Mouse (Mus musculus): ENCODE results near the gene Sugp2. TPM values are rescaled to one million over a fixed set of nuclear protein-coding genes. Genes with fewer than 3 reads are reported as not detected.

Sugp2 gene
- polyA plus RNA-seq, 1 experiment from 2014 or later = 30.9 TPM

- Histone ChIP-seq H3K9me3 (ENCODE audit: control insufficient read depth, low read length) (no peaks in the 10 kb centered on the region), H3K4me2 (ENCODE audit: low read depth, low read length) (peak overlapping the region; percentile 94), H3K27me3 (ENCODE audit: control insufficient read depth, insufficient read depth, low read depth, low read length) (no peaks in the 10 kb centered on the region), H3K4me1 (replicated peaks; ENCODE audit: control insufficient read depth, insufficient read depth, low read length) (peaks cover 13% of the 10 kb centered on the region), H3K9ac (ENCODE audit: low read length) (peak overlapping the region; percentile 90), H3K27ac (ENCODE audit: low read length) (no peak overlapping the region; the same call in 1 of the 2 replicates), H3K36me3 (ENCODE audit: control insufficient read depth, insufficient read depth, low read length) (peaks cover 19% of the 10 kb centered on the region), H3K4me3 (ENCODE audit: low read length) (peak overlapping the region; percentile 74)
- WGBS = 5% methylated on average over 13 of the region's 13 CpGs
- no peak for ATAC-seq (ENCODE audit: low read depth)
Measured at GRCm38 (mm10) chr8:70233606-70234005, 420 bp upstream of the Sugp2 start.

- under 1% methylated on average over 15 of the region's 15 CpGs for WGBS
- ATAC-seq (ENCODE audit: low read depth) = no peak
- H3K4me3 ChIP-seq (ENCODE audit: low read length) = peak overlapping the region; percentile 74
- no peaks in the 10 kb centered on the region for H3K27me3 ChIP-seq (ENCODE audit: control insufficient read depth, insufficient read depth, low read depth, low read length)
- peaks cover 18% of the 10 kb centered on the region for H3K36me3 ChIP-seq (ENCODE audit: control insufficient read depth, insufficient read depth, low read length)
- peak overlapping the region; percentile 90 for H3K9ac ChIP-seq (ENCODE audit: low read length)
- H3K27ac ChIP-seq (ENCODE audit: low read length) = peak overlapping the region; percentile 96
- peaks cover 13% of the 10 kb centered on the region for H3K4me1 ChIP-seq (replicated peaks; ENCODE audit: control insufficient read depth, insufficient read depth, low read length)
- H3K9me3 ChIP-seq (ENCODE audit: control insufficient read depth, low read length) = no peaks in the 10 kb centered on the region
- H3K4me2 ChIP-seq (ENCODE audit: low read depth, low read length) = peak overlapping the region; percentile 69
Measured at GRCm38 (mm10) chr8:70234781-70235128, 729 bp downstream of the Sugp2 start.

DNA sequence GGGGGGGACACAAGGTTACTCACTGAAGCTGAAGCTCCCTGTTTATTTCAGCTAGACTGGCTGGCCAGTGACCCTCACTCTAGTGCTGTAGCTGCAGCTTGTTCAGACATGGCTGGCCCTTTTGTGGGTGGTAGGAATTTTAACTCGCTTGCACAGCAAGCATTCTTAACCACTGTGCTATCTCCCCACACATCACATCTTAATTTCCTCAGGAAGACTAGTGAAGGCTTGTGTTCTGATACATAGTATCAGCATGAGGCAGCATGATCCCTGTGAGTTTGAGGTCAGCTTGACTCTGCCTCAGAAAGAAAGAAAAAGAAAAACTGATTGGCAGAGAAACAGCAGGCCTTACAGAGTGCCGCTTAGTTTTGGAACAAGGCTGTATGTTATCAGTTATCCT, 3.8 kb downstream of the Sugp2 start:
- Histone ChIP-seq H3K27me3 (ENCODE audit: control insufficient read depth, insufficient read depth, low read depth, low read length) (no peaks in the 10 kb centered on the region), H3K9ac (ENCODE audit: low read length) (no peak overlapping the region), H3K9me3 (ENCODE audit: control insufficient read depth, low read length) (no peaks in the 10 kb centered on the region), H3K36me3 (ENCODE audit: control insufficient read depth, insufficient read depth, low read length) (peaks cover 31% of the 10 kb centered on the region), H3K4me2 (ENCODE audit: low read depth, low read length) (no peak overlapping the region), H3K4me3 (ENCODE audit: low read length) (no peak overlapping the region), H3K4me1 (replicated peaks; ENCODE audit: control insufficient read depth, insufficient read depth, low read length) (peaks cover 13% of the 10 kb centered on the region), H3K27ac (ENCODE audit: low read length) (no peak overlapping the region)
- ATAC-seq (ENCODE audit: low read depth) = no peak
- WGBS = 80% methylated on average over 2 of the region's 2 CpGs

DNA sequence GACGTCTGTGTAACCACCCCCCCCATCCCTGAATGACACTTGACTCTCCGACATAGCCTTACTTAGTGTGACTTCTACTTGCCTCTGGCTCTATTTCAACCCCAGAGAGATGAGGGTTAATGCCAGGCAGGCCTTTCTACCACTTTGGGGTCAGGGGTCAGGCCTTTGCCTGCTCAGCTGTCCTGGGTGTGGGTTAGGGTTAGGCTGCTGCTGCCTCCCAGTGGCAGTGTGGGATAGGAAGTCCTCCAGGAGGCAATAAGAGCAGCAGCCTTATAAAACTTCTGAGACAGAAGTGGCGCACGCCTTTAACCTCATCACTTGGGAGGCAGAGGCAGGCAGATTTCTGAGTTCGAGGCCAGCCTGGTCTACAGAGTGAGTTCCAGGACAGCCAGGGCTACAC, 6.6 kb downstream of the Sugp2 start:
- peaks cover 41% of the 10 kb centered on the region for H3K36me3 ChIP-seq (ENCODE audit: control insufficient read depth, insufficient read depth, low read length)
- no peak overlapping the region for H3K4me2 ChIP-seq (ENCODE audit: low read depth, low read length)
- ATAC-seq (ENCODE audit: low read depth) = no peak
- peaks cover 1% of the 10 kb centered on the region for H3K4me1 ChIP-seq (replicated peaks; ENCODE audit: control insufficient read depth, insufficient read depth, low read length)
- H3K4me3 ChIP-seq (ENCODE audit: low read length) = no peak overlapping the region
- 85% methylated on average over 5 of the region's 5 CpGs for WGBS
- H3K9me3 ChIP-seq (ENCODE audit: control insufficient read depth, low read length) = no peaks in the 10 kb centered on the region
- no peak overlapping the region for H3K27ac ChIP-seq (ENCODE audit: low read length)
- no peak overlapping the region for H3K9ac ChIP-seq (ENCODE audit: low read length)
- no peaks in the 10 kb centered on the region for H3K27me3 ChIP-seq (ENCODE audit: control insufficient read depth, insufficient read depth, low read depth, low read length)

GRCm38 (mm10) chr8:70246622-70247021, 12.6 kb downstream of the Sugp2 start:
- WGBS = 85% methylated on average over 6 of the region's 6 CpGs
- Histone ChIP-seq H3K4me3 (ENCODE audit: low read length) (no peak overlapping the region), H3K27ac (ENCODE audit: low read length) (no peak overlapping the region), H3K36me3 (ENCODE audit: control insufficient read depth, insufficient read depth, low read length) (peaks cover 33% of the 10 kb centered on the region), H3K27me3 (ENCODE audit: control insufficient read depth, insufficient read depth, low read depth, low read length) (no peaks in the 10 kb centered on the region), H3K9ac (ENCODE audit: low read length) (no peak overlapping the region), H3K4me2 (ENCODE audit: low read depth, low read length) (no peak overlapping the region), H3K4me1 (replicated peaks; ENCODE audit: control insufficient read depth, insufficient read depth, low read length) (no peaks in the 10 kb centered on the region), H3K9me3 (ENCODE audit: control insufficient read depth, low read length) (no peaks in the 10 kb centered on the region)
- ATAC-seq (ENCODE audit: low read depth) = no peak

- Histone ChIP-seq H3K4me1 (replicated peaks; ENCODE audit: control insufficient read depth, insufficient read depth, low read length) (no peaks in the 10 kb centered on the region), H3K27ac (ENCODE audit: low read length) (no peak overlapping the region), H3K27me3 (ENCODE audit: control insufficient read depth, insufficient read depth, low read depth, low read length) (no peaks in the 10 kb centered on the region), H3K4me3 (ENCODE audit: low read length) (no peak overlapping the region), H3K36me3 (ENCODE audit: control insufficient read depth, insufficient read depth, low read length) (peaks cover 39% of the 10 kb centered on the region), H3K9me3 (ENCODE audit: control insufficient read depth, low read length) (no peaks in the 10 kb centered on the region), H3K9ac (ENCODE audit: low read length) (no peak overlapping the region), H3K4me2 (ENCODE audit: low read depth, low read length) (no peak overlapping the region)
- no peak for ATAC-seq (ENCODE audit: low read depth)
- 92% methylated on average over 3 of the region's 3 CpGs for WGBS
Measured at GRCm38 (mm10) chr8:70247841-70248240, 13.8 kb downstream of the Sugp2 start.

DNA sequence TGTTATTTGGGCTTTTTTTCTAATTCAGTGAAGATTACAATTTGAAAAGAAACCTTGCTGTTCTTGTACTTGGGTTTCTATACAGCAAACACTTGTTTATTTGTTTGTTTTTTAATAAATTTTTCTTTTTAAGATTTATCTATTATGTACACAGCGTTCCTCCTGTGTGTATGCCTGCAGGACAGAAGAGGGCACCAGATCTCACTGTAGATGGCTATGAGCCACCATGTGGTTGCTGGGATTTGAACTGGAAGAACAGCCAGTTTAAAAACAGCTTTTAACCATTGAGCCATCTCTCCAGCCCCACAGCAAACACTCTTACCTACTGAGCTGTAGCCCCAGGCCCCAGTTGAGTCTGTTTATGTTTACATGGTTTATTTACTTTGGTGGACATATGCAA, 20.6 kb downstream of the Sugp2 start:
- Histone ChIP-seq H3K4me2 (ENCODE audit: low read depth, low read length) (no peak overlapping the region), H3K4me3 (ENCODE audit: low read length) (no peak overlapping the region), H3K9ac (ENCODE audit: low read length) (no peak overlapping the region), H3K27ac (ENCODE audit: low read length) (no peak overlapping the region), H3K36me3 (ENCODE audit: control insufficient read depth, insufficient read depth, low read length) (peaks cover 49% of the 10 kb centered on the region), H3K4me1 (replicated peaks; ENCODE audit: control insufficient read depth, insufficient read depth, low read length) (no peaks in the 10 kb centered on the region), H3K27me3 (ENCODE audit: control insufficient read depth, insufficient read depth, low read depth, low read length) (no peaks in the 10 kb centered on the region), H3K9me3 (ENCODE audit: control insufficient read depth, low read length) (no peaks in the 10 kb centered on the region)
- 79% methylated on average over 1 of the region's 1 CpGs for WGBS
- ATAC-seq (ENCODE audit: low read depth) = no peak

DNA sequence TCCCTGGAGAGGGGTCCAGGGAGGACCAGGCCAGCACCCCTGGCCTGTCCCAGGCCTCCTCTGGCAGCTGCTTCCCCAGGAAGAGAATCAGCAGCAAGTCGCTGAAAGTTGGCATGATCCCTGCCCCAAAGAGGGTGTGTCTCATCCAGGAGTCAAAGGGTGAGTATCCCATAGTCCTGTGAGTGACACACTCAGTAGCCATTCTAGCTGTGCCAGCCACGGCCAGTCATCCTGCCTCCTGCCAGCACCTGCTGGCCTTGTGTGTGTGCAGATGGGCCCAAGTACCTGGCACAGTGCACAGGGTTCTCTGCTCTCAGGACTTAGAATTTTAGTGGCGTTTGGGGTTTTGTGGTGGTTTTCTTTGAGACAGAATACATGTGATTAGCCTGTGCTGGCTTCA, 23.4 kb downstream of the Sugp2 start:
- no peak overlapping the region for H3K9ac ChIP-seq (ENCODE audit: low read length)
- no peak overlapping the region for H3K4me3 ChIP-seq (ENCODE audit: low read length)
- peaks cover 57% of the 10 kb centered on the region for H3K36me3 ChIP-seq (ENCODE audit: control insufficient read depth, insufficient read depth, low read length)
- H3K4me2 ChIP-seq (ENCODE audit: low read depth, low read length) = no peak overlapping the region
- H3K27me3 ChIP-seq (ENCODE audit: control insufficient read depth, insufficient read depth, low read depth, low read length) = no peaks in the 10 kb centered on the region
- H3K27ac ChIP-seq (ENCODE audit: low read length) = no peak overlapping the region
- no peaks in the 10 kb centered on the region for H3K9me3 ChIP-seq (ENCODE audit: control insufficient read depth, low read length)
- ATAC-seq (ENCODE audit: low read depth) = no peak
- WGBS = 73% methylated on average over 3 of the region's 3 CpGs
- H3K4me1 ChIP-seq (replicated peaks; ENCODE audit: control insufficient read depth, insufficient read depth, low read length) = no peaks in the 10 kb centered on the region

DNA sequence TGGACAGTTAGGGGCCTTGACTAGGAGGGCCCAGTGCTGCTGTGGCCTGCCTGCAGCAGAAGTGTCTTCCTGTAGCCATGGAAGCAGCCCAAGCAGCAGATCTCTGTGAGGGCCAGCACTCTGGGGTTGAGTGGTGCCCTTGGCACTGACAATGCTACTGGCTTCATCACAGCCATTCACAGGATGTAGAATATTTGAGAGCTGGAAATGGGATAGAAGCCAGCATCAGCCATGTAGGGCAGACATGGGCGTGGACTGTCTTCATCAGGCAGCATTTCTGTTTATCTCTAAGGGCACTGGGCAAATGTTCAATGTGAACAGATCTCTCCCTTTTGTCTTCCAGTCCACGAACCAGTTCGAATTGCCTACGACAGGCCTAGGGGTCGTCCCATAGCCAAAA, 24.6 kb downstream of the Sugp2 start:
- 83% methylated on average over 5 of the region's 5 CpGs for WGBS
- H3K9me3 ChIP-seq (ENCODE audit: control insufficient read depth, low read length) = no peaks in the 10 kb centered on the region
- no peak overlapping the region for H3K27ac ChIP-seq (ENCODE audit: low read length)
- no peak overlapping the region for H3K4me2 ChIP-seq (ENCODE audit: low read depth, low read length)
- ATAC-seq (ENCODE audit: low read depth) = peak; percentile 60
- no peaks in the 10 kb centered on the region for H3K4me1 ChIP-seq (replicated peaks; ENCODE audit: control insufficient read depth, insufficient read depth, low read length)
- no peak overlapping the region for H3K9ac ChIP-seq (ENCODE audit: low read length)
- no peaks in the 10 kb centered on the region for H3K27me3 ChIP-seq (ENCODE audit: control insufficient read depth, insufficient read depth, low read depth, low read length)
- H3K4me3 ChIP-seq (ENCODE audit: low read length) = no peak overlapping the region
- peaks cover 58% of the 10 kb centered on the region for H3K36me3 ChIP-seq (ENCODE audit: control insufficient read depth, insufficient read depth, low read length)

DNA sequence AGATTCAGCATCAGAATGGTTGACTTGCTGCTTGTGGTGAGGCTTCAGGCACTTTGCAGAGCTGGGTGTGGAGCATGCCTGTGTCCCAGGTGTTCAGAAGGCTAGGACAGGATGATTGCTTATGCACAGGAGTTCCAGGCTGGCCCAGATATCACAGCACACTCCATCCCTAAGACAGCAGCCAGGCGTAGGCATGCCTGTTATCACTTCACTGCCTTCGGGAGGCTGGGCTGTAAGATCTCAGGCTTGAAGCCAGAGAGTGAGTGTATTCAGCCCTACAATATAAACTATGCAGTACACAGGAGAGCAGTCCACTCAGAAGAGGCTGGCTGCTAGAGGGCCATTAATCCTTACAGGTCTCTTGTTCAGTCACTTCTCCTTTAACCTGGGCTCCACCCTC, 25.0 kb downstream of the Sugp2 start:
- Histone ChIP-seq H3K9ac (ENCODE audit: low read length) (no peak overlapping the region), H3K9me3 (ENCODE audit: control insufficient read depth, low read length) (no peaks in the 10 kb centered on the region), H3K4me2 (ENCODE audit: low read depth, low read length) (no peak overlapping the region), H3K4me3 (ENCODE audit: low read length) (no peak overlapping the region), H3K4me1 (replicated peaks; ENCODE audit: control insufficient read depth, insufficient read depth, low read length) (no peaks in the 10 kb centered on the region), H3K27ac (ENCODE audit: low read length) (no peak overlapping the region), H3K36me3 (ENCODE audit: control insufficient read depth, insufficient read depth, low read length) (peaks cover 58% of the 10 kb centered on the region), H3K27me3 (ENCODE audit: control insufficient read depth, insufficient read depth, low read depth, low read length) (no peaks in the 10 kb centered on the region)
- WGBS = 69% methylated on average over 2 of the region's 2 CpGs
- ATAC-seq (ENCODE audit: low read depth) = peak; percentile 43; the same call in 1 of the 2 replicates
